Mouse (Mus musculus): ENCODE measurements around the gene Rasgrp2.

The Rasgrp2 gene

GRCm38 (mm10) chr19:6382323-6382924, 16.7 kb upstream of the Rasgrp2 start:
- no peak for DNase-seq (ENCODE audit: low read depth, low spot score)

GRCm38 (mm10) chr19:6383470-6383869, 15.7 kb upstream of the Rasgrp2 start:
- DNase-seq (ENCODE audit: low read depth, low spot score) = no peak

GRCm38 (mm10) chr19:6384128-6384527, 15.0 kb upstream of the Rasgrp2 start, which contains the start of gene Pygm:
Gene Pygm (plus strand): TSS chr19:6384399.
- no peak for DNase-seq (ENCODE audit: low read depth, low spot score)

- DNase-seq (ENCODE audit: low read depth, low spot score) = no peak
Measured at GRCm38 (mm10) chr19:6384954-6385353, 14.2 kb upstream of the Rasgrp2 start.

GRCm38 (mm10) chr19:6385419-6385818, 13.7 kb upstream of the Rasgrp2 start:
- DNase-seq (ENCODE audit: low read depth, low spot score) = no peak

- no peak for DNase-seq (ENCODE audit: low read depth, low spot score)
Measured at GRCm38 (mm10) chr19:6385821-6386220, 13.3 kb upstream of the Rasgrp2 start.

GRCm38 (mm10) chr19:6386234-6386633, 12.9 kb upstream of the Rasgrp2 start:
- DNase-seq (ENCODE audit: low read depth, low spot score) = no peak

GRCm38 (mm10) chr19:6388006-6388405, 11.1 kb upstream of the Rasgrp2 start:
- DNase-seq (ENCODE audit: low read depth, low spot score) = no peak

GRCm38 (mm10) chr19:6389803-6390202, 9.3 kb upstream of the Rasgrp2 start:
- DNase-seq (ENCODE audit: low read depth, low spot score) = peak; percentile 33

- no peak for DNase-seq (ENCODE audit: low read depth, low spot score)
Measured at GRCm38 (mm10) chr19:6390251-6390650, 8.9 kb upstream of the Rasgrp2 start.

GRCm38 (mm10) chr19:6392743-6393393, 6.3 kb upstream of the Rasgrp2 start:
- DNase-seq (ENCODE audit: low read depth, low spot score) = no peak

- no peak for DNase-seq (ENCODE audit: low read depth, low spot score)
Measured at GRCm38 (mm10) chr19:6393637-6394036, 5.5 kb upstream of the Rasgrp2 start.

- no peak for DNase-seq (ENCODE audit: low read depth, low spot score)
Measured at GRCm38 (mm10) chr19:6396237-6396636, 2.9 kb upstream of the Rasgrp2 start.

GRCm38 (mm10) chr19:6397582-6398249, 1.4 kb upstream of the Rasgrp2 start:
- DNase-seq (ENCODE audit: low read depth, low spot score) = no peak

GRCm38 (mm10) chr19:6398447-6399284, 474 bp upstream of the Rasgrp2 start:
- DNase-seq (ENCODE audit: low read depth, low spot score) = no peak

GRCm38 (mm10) chr19:6400096-6401086, 1.3 kb downstream of the Rasgrp2 start:
- DNase-seq (ENCODE audit: low read depth, low spot score) = no peak

- peak; percentile 53 for DNase-seq (ENCODE audit: low read depth, low spot score)
Measured at GRCm38 (mm10) chr19:6401131-6401815, 2.1 kb downstream of the Rasgrp2 start.

- DNase-seq (ENCODE audit: low read depth, low spot score) = no peak
Measured at GRCm38 (mm10) chr19:6401951-6402350, 2.8 kb downstream of the Rasgrp2 start.

- no peak for DNase-seq (ENCODE audit: low read depth, low spot score)
Measured at GRCm38 (mm10) chr19:6403869-6404268, 4.7 kb downstream of the Rasgrp2 start.

GRCm38 (mm10) chr19:6405433-6405832, 6.3 kb downstream of the Rasgrp2 start:
- no peak for DNase-seq (ENCODE audit: low read depth, low spot score)
